Mouse (Mus musculus) liver, embryonic 13.5 days (tissue): Measurements from ENCODE around the gene Syn3. TPM values are rescaled to one million over a fixed set of nuclear protein-coding genes. Genes with fewer than 3 reads are reported as not detected.

Experiments
- ATAC-seq: fragments of 200-750 bp; cut with Nextera tagmentation; 2 replicates; pipeline ENCODE4 v1.8.0; 2017; ENCODE audit warnings: low read depth, mild to moderate bottlenecking, moderate number of reproducible peaks, moderate library complexity
- DNase-seq: peaks from one replicate; pipeline ENCODE4 v3.0.0; 2022
- H3K27ac ChIP-seq: fragments of 300-500 bp; sonication (generic); 2 replicates; pipeline ENCODE4 v1.5.1; 2015; ENCODE audit warnings: moderate library complexity, mild to moderate bottlenecking, inconsistent platforms
- H3K27me3 ChIP-seq: fragments of 300-500 bp; sonication (generic); 2 replicates; pipeline ENCODE4 v1.6.1; 2015; ENCODE audit warnings: mild to moderate bottlenecking, inconsistent platforms
- H3K36me3 ChIP-seq: fragments of 300-500 bp; sonication (generic); 2 replicates; pipeline ENCODE4 v1.6.1; 2015; ENCODE audit warnings: mild to moderate bottlenecking, inconsistent platforms
- H3K4me1 ChIP-seq: fragments of 300-500 bp; sonication (generic); replicated peaks from 2 replicates; pipeline ENCODE4 v1.6.1; 2015; ENCODE audit warnings: inconsistent platforms
- H3K4me2 ChIP-seq: fragments of 300-500 bp; sonication (generic); 2 replicates; pipeline ENCODE4 v1.6.1; 2015; ENCODE audit warnings: inconsistent platforms, mild to moderate bottlenecking, moderate library complexity
- H3K4me3 ChIP-seq: fragments of 300-500 bp; sonication (generic); replicated peaks from 2 replicates; pipeline ENCODE4 v1.5.1; 2015; ENCODE audit warnings: mild to moderate bottlenecking, inconsistent platforms
- H3K9ac ChIP-seq: fragments of 300-500 bp; sonication (generic); 2 replicates; pipeline ENCODE4 v1.6.1; 2015; ENCODE audit warnings: mild to moderate bottlenecking, inconsistent platforms
- H3K9me3 ChIP-seq: fragments of 300-500 bp; sonication (generic); replicated peaks from 2 replicates; pipeline ENCODE4 v1.6.1; 2016; ENCODE audit warnings: inconsistent platforms
- WGBS: fragments of 180-500 bp; shearing (Covaris S2); methylation state at CpG from one replicate; pipeline ENCODE4 v1.1.7; 2015; ENCODE audit not compliant: insufficient replicate concordance; 5-methylcytosine and 5-hydroxymethylcytosine counted together
- polyA plus RNA-seq: library from polyadenylated mRNA; unstranded; fragments of >200 nt; fragmentation: Nextera tagmentation; extraction: Ambion mirVana; gene quantifications from 2 replicates; pipeline ENCODE4 v1.2.1, GENCODE M21; 2015

The Syn3 gene
- polyA plus RNA-seq, 1 experiment from 2014 or later = 0.14 TPM

DNA sequence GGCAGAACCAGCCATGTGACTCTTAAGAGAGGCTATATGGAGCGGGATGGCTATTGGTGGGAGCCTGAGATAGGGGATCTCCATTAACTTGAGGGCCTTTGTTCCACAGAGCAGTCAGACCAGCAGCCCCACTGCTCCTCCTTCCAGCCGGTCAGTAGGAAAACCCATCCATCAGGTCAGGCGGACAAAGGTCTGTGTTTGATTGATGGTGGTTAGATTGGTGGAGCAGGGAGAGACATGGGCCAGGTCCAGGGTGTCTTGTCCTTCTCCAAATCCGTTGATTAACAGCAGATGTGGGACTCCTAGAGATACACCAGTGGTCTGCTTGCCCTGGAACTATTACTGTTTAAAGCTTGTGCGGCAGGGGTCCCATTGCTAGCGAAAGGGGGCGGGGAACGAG is 164.1 kb downstream of the Syn3 start:
- Histone ChIP-seq H3K9ac (no peak overlapping the region), H3K27ac (no peak overlapping the region), H3K9me3 (no peaks in the 10 kb centered on the region), H3K27me3 (no peaks in the 10 kb centered on the region), H3K4me3 (no peak overlapping the region), H3K4me2 (no peak overlapping the region), H3K36me3 (no peaks in the 10 kb centered on the region), H3K4me1 (peaks cover 65% of the 10 kb centered on the region)
- 60% methylated on average over 8 of the region's 8 CpGs for WGBS
- no peak for DNase-seq
- ATAC-seq = no peak

GRCm38 (mm10) chr10:86332942-86333341 is 165.8 kb downstream of the Syn3 start:
- ATAC-seq (peak; percentile 95), DNase-seq (peak; percentile 59)
- Histone ChIP-seq H3K9me3 (no peaks in the 10 kb centered on the region), H3K4me3 (0 out of 2 replicates have a peak overlapping the region, but pooled peaks have one; percentile 14), H3K36me3 (no peaks in the 10 kb centered on the region), H3K27me3 (no peaks in the 10 kb centered on the region), H3K9ac (peak overlapping the region; percentile 28; the same call in 1 of the 2 replicates), H3K4me1 (peaks cover 72% of the 10 kb centered on the region), H3K27ac (peak overlapping the region; percentile 79), H3K4me2 (peak overlapping the region; percentile 54)
- WGBS = 42% methylated on average over 3 of the region's 3 CpGs

DNA sequence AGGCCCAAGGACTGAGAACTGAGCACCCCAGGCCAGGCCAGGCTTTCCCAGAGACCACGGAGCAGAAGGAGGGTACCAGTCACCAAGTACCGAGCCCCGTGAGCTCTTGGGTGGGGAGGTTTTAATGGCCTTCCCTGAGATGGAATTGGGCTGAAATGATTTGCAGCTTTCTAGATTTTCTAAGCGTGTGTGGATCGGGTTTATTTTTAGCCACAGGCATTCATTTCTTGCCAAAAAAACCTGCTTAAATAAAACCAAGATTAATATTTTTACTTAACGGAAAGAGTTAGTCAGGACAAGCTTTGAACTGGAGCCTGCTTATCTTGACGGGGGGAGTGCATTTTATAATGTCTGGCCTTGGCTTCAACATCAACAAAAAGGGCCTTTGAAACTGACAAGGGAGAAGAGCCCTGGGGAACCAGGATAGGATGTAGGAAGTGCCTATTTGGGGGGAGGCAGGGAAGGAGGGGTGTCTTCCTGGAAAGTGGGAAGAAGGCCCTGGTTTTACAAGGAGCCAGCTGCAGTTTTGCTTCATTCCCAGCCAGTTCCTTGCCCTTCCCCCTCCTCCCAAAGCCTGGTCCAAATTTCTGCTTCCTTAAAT is 166.9 kb downstream of the Syn3 start:
- WGBS = 64% methylated on average over 7 of the region's 7 CpGs
- DNase-seq (no peak), ATAC-seq (no peak)
- H3K27me3 ChIP-seq = no peaks in the 10 kb centered on the region
- H3K4me3 ChIP-seq = no peak overlapping the region
- peak overlapping the region; percentile 79 for H3K27ac ChIP-seq
- H3K9ac ChIP-seq = no peak overlapping the region
- no peaks in the 10 kb centered on the region for H3K9me3 ChIP-seq
- H3K36me3 ChIP-seq = no peaks in the 10 kb centered on the region
- H3K4me1 ChIP-seq = peaks cover 72% of the 10 kb centered on the region
- H3K4me2 ChIP-seq = no peak overlapping the region

DNA sequence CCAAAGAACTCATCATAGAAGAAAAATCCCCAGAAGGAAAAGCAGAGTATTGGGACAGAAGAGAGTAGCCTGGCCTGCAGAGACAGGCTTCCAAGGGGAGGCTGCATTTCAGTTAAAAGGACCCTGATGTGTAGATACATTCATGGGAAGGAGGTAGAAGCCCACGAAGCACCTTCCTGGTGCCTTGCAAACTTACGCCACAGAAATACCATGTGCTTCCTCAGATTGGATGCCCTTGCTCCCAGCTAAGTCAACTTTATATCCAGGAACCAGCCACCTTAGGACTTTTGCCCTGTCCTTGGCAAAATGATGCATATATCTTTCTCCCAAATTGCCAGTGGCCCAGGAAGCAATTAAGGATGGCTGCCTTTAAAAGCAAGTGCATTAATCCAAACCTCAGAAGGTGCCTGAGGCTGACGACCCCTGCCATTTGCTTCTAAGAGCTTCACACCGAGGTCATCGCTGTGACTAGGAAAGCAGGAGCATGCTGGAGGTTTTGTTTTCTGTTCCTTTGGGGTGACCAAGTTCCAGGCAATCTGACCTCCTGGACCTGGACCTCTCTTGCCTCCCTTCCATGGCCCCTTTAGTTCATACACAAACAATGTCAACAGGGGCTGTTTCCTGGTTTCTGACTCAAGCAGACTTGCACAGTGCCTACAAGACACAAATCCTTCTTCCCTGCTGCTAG is 167.6 kb downstream of the Syn3 start:
- Histone ChIP-seq H3K27me3 (no peaks in the 10 kb centered on the region), H3K9ac (no peak overlapping the region), H3K27ac (peak overlapping the region; percentile 51), H3K9me3 (no peaks in the 10 kb centered on the region), H3K4me3 (no peak overlapping the region), H3K4me2 (no peak overlapping the region), H3K4me1 (peaks cover 72% of the 10 kb centered on the region), H3K36me3 (no peaks in the 10 kb centered on the region)
- no peak for ATAC-seq
- no peak for DNase-seq
- WGBS = 59% methylated on average over 5 of the region's 5 CpGs

DNA sequence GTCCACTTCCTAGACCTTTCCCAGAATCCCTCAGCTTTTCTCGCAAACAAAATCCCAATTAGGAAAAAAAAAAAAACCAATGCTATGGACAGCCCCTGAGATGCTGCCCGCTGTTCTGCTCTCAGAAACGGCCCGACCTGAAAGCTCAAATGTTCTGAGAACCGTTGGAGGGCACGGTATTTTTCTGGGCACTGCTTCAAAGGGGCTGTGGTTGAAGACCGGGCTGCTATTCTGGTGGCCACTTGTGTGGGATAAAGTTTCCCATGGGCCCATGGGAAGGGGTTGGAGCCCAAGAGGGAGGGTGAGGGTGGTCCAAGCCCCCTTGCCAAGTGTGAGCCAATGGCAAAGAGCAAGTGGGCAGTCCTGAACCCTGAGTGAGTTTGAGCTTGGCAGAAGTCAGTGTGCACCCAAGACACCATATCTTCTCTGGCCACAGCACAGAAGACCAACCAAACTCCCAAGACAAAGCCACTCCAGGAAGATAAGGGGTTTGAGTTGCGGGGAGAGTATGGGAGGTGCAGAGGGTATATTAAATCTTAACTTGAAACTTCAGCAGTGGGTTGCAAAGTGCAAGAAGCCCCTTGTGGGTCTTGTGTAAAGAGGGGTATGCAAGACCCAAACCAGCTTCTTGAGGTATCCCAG is 169.3 kb downstream of the Syn3 start:
- Histone ChIP-seq H3K36me3 (no peaks in the 10 kb centered on the region), H3K9ac (no peak overlapping the region), H3K27me3 (no peaks in the 10 kb centered on the region), H3K9me3 (no peaks in the 10 kb centered on the region), H3K4me1 (peaks cover 60% of the 10 kb centered on the region), H3K27ac (peak overlapping the region; percentile 59; the same call in 1 of the 2 replicates), H3K4me2 (no peak overlapping the region), H3K4me3 (no peak overlapping the region)
- WGBS = 74% methylated on average over 8 of the region's 8 CpGs
- DNase-seq (no peak), ATAC-seq (peak; percentile 47)

DNA sequence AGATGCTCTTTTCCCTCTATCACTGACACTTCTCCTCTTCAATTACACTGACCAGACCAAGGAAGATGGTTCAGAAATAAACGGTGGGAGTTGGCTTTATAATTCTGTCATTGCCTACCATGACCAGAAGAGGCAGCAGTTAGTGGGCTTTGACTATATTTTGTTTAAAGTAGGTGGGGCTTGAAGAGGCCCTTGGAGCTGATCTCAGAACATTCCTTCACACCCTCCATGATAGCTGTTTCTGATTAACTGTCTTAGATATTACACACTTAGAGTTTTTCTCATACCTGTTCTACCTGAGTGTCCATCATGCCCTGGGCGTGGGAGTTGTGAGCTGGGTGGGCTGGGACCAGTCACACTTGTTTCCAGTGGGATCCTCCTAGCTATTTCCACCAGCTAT is 170.0 kb downstream of the Syn3 start:
- H3K4me2 ChIP-seq = no peak overlapping the region
- DNase-seq (no peak), ATAC-seq (no peak)
- peaks cover 53% of the 10 kb centered on the region for H3K4me1 ChIP-seq
- no peak overlapping the region for H3K4me3 ChIP-seq
- H3K9ac ChIP-seq = no peak overlapping the region
- H3K9me3 ChIP-seq = no peaks in the 10 kb centered on the region
- H3K27ac ChIP-seq = peak overlapping the region; percentile 59; the same call in 1 of the 2 replicates
- H3K36me3 ChIP-seq = no peaks in the 10 kb centered on the region
- 67% methylated on average over 2 of the region's 2 CpGs for WGBS
- H3K27me3 ChIP-seq = no peaks in the 10 kb centered on the region; the same call in 1 of the 2 replicates

DNA sequence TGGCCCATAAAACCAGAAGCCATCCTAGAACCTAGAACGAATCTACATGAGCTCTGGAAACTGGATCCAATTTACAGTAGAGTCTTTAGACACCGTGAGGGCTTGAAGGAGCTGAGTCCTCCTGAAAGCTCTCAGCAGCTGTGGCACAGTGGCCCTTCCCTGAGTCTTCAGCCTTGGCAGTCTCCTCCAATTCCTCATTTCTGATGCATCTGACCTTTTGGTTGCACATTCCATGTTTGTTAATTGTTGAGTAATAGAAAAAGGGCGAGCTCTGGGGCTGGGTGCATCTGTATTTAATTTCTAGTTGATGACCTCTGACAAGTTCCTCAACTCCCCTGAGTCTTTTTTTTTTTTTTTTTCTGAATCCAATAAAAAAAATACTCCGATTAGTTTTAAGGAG is 170.6 kb downstream of the Syn3 start:
- 79% methylated on average over 4 of the region's 4 CpGs for WGBS
- H3K4me3 ChIP-seq = no peak overlapping the region
- H3K27ac ChIP-seq = no peak overlapping the region
- peaks cover 48% of the 10 kb centered on the region for H3K4me1 ChIP-seq
- no peak overlapping the region for H3K4me2 ChIP-seq
- H3K36me3 ChIP-seq = no peaks in the 10 kb centered on the region
- no peak for ATAC-seq
- H3K27me3 ChIP-seq = no peaks in the 10 kb centered on the region; the same call in 1 of the 2 replicates
- H3K9me3 ChIP-seq = no peaks in the 10 kb centered on the region
- H3K9ac ChIP-seq = no peak overlapping the region
- no peak for DNase-seq

GRCm38 (mm10) chr10:86325272-86325671 is 173.4 kb downstream of the Syn3 start:
- no peak overlapping the region for H3K4me3 ChIP-seq
- 41% methylated on average over 6 of the region's 6 CpGs for WGBS
- DNase-seq (no peak), ATAC-seq (no peak)
- H3K27me3 ChIP-seq = no peaks in the 10 kb centered on the region; the same call in 1 of the 2 replicates
- peaks cover 19% of the 10 kb centered on the region for H3K4me1 ChIP-seq
- H3K9ac ChIP-seq = no peak overlapping the region
- no peaks in the 10 kb centered on the region for H3K36me3 ChIP-seq
- no peaks in the 10 kb centered on the region for H3K9me3 ChIP-seq
- H3K4me2 ChIP-seq = no peak overlapping the region
- H3K27ac ChIP-seq = no peak overlapping the region

DNA sequence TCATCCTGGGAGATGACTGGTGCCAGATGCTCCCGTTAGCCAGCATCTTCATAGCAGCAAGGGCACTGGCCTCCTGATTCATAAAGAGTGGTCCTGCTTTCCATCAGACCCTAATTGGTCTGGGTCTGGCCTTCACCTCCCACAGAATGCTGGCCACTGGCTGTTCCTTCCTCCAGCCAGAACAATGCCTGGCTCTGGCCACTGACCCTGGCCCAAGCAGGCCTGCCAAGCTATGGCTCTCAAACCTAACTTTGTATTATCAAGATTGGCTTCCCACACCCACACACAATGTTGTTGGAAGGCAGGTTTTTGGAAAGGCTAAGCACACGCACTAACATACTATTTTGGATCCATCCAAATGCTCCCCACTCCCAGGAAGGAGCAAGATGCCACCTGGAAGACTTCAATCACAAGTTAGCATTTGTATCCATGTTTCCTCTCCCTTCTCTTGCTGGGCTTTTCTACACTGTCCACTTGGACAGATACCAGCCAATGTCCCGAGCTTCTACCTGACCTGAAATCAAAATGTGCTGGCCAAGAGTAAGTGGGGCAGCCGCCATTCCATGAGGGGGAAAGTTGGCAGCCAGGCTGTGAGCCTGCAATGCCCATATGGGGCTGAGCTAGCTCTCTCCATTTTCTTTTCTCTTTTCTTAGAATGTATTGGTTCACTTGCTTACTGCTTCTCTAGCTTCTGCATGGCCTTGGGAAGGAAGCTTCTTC is 175.3 kb downstream of the Syn3 start:
- Histone ChIP-seq H3K4me1 (peaks cover under 1% of the 10 kb centered on the region), H3K27ac (no peak overlapping the region), H3K9me3 (no peaks in the 10 kb centered on the region), H3K9ac (no peak overlapping the region), H3K4me2 (no peak overlapping the region), H3K4me3 (no peak overlapping the region), H3K36me3 (no peaks in the 10 kb centered on the region), H3K27me3 (no peaks in the 10 kb centered on the region; the same call in 1 of the 2 replicates)
- ATAC-seq (no peak), DNase-seq (no peak)
- 59% methylated on average over 4 of the region's 4 CpGs for WGBS

DNA sequence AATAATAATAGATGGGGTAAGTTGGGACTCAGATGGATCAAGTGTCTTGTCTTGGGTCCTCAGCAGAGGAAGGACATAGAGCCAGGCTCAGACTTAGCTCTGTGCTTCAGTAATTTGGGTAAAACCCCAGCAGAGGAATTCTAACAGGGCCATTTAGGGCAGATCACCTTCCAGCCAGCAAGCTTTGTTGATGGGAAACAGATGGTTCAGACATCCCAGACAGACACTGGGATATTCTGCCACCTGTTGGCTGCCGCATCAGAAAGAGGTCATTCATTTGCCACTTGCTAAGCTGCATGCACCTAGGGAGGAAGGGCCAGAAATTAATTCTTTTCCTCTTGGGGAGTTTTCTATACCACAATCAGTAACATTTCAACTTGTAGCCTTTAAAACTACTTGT is 176.7 kb downstream of the Syn3 start:
- no peaks in the 10 kb centered on the region; the same call in 1 of the 2 replicates for H3K27me3 ChIP-seq
- H3K4me2 ChIP-seq = no peak overlapping the region
- no peaks in the 10 kb centered on the region for H3K4me1 ChIP-seq
- H3K4me3 ChIP-seq = no peak overlapping the region
- 58% methylated on average over 1 of the region's 1 CpGs for WGBS
- no peak overlapping the region for H3K9ac ChIP-seq
- H3K27ac ChIP-seq = no peak overlapping the region
- DNase-seq (no peak), ATAC-seq (no peak)
- no peaks in the 10 kb centered on the region for H3K36me3 ChIP-seq
- no peaks in the 10 kb centered on the region for H3K9me3 ChIP-seq

DNA sequence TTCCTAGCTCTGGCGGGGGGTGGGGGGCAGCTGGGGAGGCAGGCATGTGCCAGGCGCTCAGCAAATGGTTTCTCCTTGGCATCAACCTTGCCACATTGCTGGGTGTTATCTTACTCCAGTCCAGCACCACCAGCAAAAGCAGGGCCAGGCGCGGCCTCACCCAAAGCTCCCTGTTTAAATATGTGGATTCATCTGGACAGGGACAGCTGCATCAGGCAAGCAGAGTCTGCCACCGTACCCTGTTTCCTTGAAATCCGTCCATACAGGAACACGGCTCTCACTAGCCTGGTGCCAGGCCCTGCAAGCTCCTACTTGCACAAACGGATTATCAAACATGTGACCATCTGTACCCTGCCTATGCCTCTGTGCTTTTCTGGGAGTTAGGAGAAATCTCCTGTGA is 177.5 kb downstream of the Syn3 start:
- no peak overlapping the region for H3K4me3 ChIP-seq
- ATAC-seq = no peak
- WGBS = 78% methylated on average over 8 of the region's 8 CpGs

More for the DNA sequence above, 177.5 kb downstream of the Syn3 start:
- H3K27ac ChIP-seq = no peak overlapping the region
- no peaks in the 10 kb centered on the region; the same call in 1 of the 2 replicates for H3K27me3 ChIP-seq
- H3K36me3 ChIP-seq = no peaks in the 10 kb centered on the region
- no peaks in the 10 kb centered on the region for H3K4me1 ChIP-seq
- no peaks in the 10 kb centered on the region for H3K9me3 ChIP-seq
- no peak for DNase-seq
- H3K9ac ChIP-seq = no peak overlapping the region
- no peak overlapping the region for H3K4me2 ChIP-seq
